Mouse (Mus musculus): ENCODE results near the gene Pde4b.

- no peak for TF ChIP-seq CTCF (IDR thresholded peaks at IDR 0.05; ENCODE audit: borderline replicate concordance, insufficient read depth, low read length)
- no peak for TF ChIP-seq POLR2A (IDR thresholded peaks at IDR 0.05; ENCODE audit: low read depth, low read length)
Observed at GRCm38 (mm10) chr4:102478860-102479259, 391.5 kb downstream of the Pde4b start.
